Mouse (Mus musculus): ENCODE data around the gene Elp5. TPM values are rescaled to one million over a fixed set of nuclear protein-coding genes. Genes with fewer than 3 reads are reported as not detected.
"Not testable (repeated sequence)": the region's sequence is repeated elsewhere in the genome, so short reads cannot be mapped to it uniquely, and the experiment has no call there.

Elp5 gene
- polyA plus RNA-seq, 2 experiments = 101 to 122 TPM

DNA sequence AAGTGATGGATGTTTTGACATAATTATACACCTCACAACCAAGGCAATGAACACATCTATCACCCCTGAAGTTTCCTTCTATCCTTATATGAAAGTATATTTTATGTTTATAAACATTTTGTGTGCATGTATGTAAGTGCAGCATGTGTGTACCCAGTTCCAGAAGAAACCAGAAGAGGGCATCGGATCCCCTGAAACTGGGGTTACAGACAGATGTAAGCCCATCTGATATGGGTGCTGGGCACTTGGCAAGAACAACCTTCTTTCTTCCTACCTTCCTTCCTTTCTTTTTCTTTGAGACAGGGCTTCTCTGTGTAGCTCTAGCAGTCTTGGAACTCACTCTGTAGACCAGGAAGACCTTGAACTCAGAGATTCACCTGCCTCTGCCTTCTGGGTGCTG lies 26.1 kb downstream of the Elp5 start:
- TF ChIP-seq POLR2A (IDR thresholded peaks at IDR 0.05; ENCODE audit: borderline replicate concordance, extremely low read depth, insufficient read depth, insufficient read length) = no peak
- no peak for ATAC-seq (ENCODE audit: low FRiP score, low read depth)

DNA sequence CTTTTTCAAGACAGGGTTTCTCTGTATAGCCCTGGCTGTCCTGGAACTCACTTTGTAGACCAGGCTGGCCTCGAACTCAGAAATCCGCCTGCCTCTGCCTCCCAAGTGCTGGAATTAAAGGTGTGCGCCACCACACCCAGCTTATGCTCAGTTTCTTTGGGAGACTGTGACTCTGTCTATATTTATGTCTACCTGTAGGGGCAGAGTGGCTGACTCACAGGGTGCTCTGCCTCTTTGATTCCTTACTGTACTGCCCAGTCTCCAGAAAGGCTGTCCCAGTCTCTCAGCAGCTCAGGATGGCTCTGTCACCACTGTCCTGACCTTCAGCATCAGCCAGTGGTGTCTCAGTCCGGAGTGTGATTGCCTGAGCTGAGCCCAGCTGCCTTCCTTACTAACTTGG lies 26.7 kb downstream of the Elp5 start:
- DNase-seq (ENCODE audit: low spot score); H3K4me3 ChIP-seq (replicated peaks; ENCODE audit: low read length); H3K36me3 ChIP-seq (ENCODE audit: control insufficient read depth, insufficient read depth, low read length); H3K9ac ChIP-seq (ENCODE audit: low read depth, low read length, severe bottlenecking); ATAC-seq (ENCODE audit: low FRiP score, low read depth); H3K9me3 ChIP-seq (ENCODE audit: control insufficient read depth, low read length); H3K27ac ChIP-seq (replicated peaks; ENCODE audit: low read depth, low read length); H3K4me1 ChIP-seq (ENCODE audit: control insufficient read depth, insufficient read depth, low read length); H3K27me3 ChIP-seq (ENCODE audit: control insufficient read depth, insufficient read depth, low read length); H3K4me2 ChIP-seq (replicated peaks; ENCODE audit: low read depth, low read length, severe bottlenecking): not testable (repeated sequence)
- WGBS = 78% methylated on average over 4 of the region's 4 CpGs

More for the DNA sequence above, 26.1 kb downstream of the Elp5 start:
- Histone ChIP-seq H3K9me3 (ENCODE audit: control insufficient read depth, low read length) (no peaks in the 10 kb centered on the region), H3K9ac (ENCODE audit: low read depth, low read length, severe bottlenecking) (no peak overlapping the region), H3K27ac (replicated peaks; ENCODE audit: low read depth, low read length) (no peak overlapping the region), H3K4me3 (replicated peaks; ENCODE audit: low read length) (no peak overlapping the region), H3K4me1 (ENCODE audit: control insufficient read depth, insufficient read depth, low read length) (no peaks in the 10 kb centered on the region), H3K27me3 (ENCODE audit: control insufficient read depth, insufficient read depth, low read length) (peaks cover 5% of the 10 kb centered on the region; the same call in 1 of the 2 replicates), H3K36me3 (ENCODE audit: control insufficient read depth, insufficient read depth, low read length) (no peaks in the 10 kb centered on the region), H3K4me2 (replicated peaks; ENCODE audit: low read depth, low read length, severe bottlenecking) (no peak overlapping the region)
- DNase-seq (ENCODE audit: low spot score) = no peak
- WGBS = 73% methylated on average over 1 of the region's 1 CpGs

DNA sequence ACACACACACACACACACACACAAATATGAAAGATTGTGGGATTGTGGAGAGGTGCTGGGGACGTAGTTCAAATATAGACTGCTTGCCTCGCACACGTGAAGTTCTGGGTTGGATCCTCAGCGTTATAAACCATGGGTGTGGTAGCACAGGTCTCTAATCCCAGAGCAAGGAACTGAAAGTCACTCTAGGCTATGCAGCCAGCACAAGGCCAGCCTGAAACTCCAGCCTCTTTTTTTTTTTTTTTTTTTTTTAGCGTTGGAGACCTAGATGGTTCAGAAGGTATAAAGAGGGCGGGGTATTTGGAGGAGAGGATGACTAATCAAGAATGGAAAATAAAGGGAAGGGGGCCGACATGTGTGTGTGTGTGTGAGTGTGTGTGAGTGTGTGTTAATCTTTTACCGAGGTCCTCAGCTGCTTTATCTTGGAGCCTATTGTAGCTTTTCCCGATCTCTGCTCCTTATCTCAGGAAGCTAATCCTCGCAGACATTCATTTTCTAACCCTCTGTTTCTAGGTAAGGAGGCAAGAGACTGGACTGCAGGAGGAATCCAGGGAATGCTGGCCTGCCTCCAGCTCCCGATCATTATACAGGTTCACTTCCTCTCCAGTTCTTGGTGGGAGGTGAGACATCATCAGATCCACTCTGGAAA lies 28.9 kb downstream of the Elp5 start:
- Histone ChIP-seq H3K27ac (replicated peaks; ENCODE audit: low read depth, low read length) (no peak overlapping the region), H3K4me2 (replicated peaks; ENCODE audit: low read depth, low read length, severe bottlenecking) (no peak overlapping the region), H3K4me1 (ENCODE audit: control insufficient read depth, insufficient read depth, low read length) (peaks cover 4% of the 10 kb centered on the region; the same call in 1 of the 2 replicates), H3K9me3 (ENCODE audit: control insufficient read depth, low read length) (no peaks in the 10 kb centered on the region), H3K27me3 (ENCODE audit: control insufficient read depth, insufficient read depth, low read length) (no peaks in the 10 kb centered on the region), H3K4me3 (replicated peaks; ENCODE audit: low read length) (no peak overlapping the region), H3K36me3 (ENCODE audit: control insufficient read depth, insufficient read depth, low read length) (no peaks in the 10 kb centered on the region), H3K9ac (ENCODE audit: low read depth, low read length, severe bottlenecking) (no peak overlapping the region)
- DNase-seq (ENCODE audit: low spot score) (no peak), ATAC-seq (ENCODE audit: low FRiP score, low read depth) (no peak)
- no peak for TF ChIP-seq POLR2A (IDR thresholded peaks at IDR 0.05; ENCODE audit: borderline replicate concordance, extremely low read depth, insufficient read depth, insufficient read length)
- 66% methylated on average over 11 of the region's 11 CpGs for WGBS

DNA sequence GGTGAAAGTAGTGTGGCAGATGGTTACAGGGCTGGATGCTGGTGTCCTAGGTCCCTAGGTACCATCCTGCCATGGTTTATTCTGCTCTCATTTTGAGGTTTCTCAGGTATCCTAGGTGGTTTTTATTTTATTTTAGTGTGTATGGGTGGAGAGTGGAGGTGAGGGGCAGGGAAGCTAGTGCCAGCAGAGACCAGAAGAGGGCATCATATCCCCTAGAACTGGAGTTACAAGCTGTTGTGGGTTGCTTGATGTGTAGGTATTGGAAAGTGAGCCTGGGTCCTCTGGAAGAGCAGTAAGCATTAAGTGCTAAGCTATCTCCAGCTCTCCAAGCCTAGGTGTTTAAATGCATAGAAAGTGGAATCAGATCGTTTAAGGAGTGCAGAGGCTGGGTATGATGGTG lies 30.0 kb downstream of the Elp5 start:
- Histone ChIP-seq H3K36me3 (ENCODE audit: control insufficient read depth, insufficient read depth, low read length) (no peaks in the 10 kb centered on the region), H3K9me3 (ENCODE audit: control insufficient read depth, low read length) (no peaks in the 10 kb centered on the region), H3K27ac (replicated peaks; ENCODE audit: low read depth, low read length) (no peak overlapping the region), H3K4me1 (ENCODE audit: control insufficient read depth, insufficient read depth, low read length) (peaks cover 7% of the 10 kb centered on the region; the same call in 1 of the 2 replicates), H3K4me3 (replicated peaks; ENCODE audit: low read length) (no peak overlapping the region), H3K9ac (ENCODE audit: low read depth, low read length, severe bottlenecking) (no peak overlapping the region), H3K27me3 (ENCODE audit: control insufficient read depth, insufficient read depth, low read length) (no peaks in the 10 kb centered on the region), H3K4me2 (replicated peaks; ENCODE audit: low read depth, low read length, severe bottlenecking) (no peak overlapping the region)
- 53% methylated on average over 1 of the region's 1 CpGs for WGBS
- TF ChIP-seq POLR2A (IDR thresholded peaks at IDR 0.05; ENCODE audit: borderline replicate concordance, extremely low read depth, insufficient read depth, insufficient read length) = no peak
- ATAC-seq (ENCODE audit: low FRiP score, low read depth) (no peak), DNase-seq (ENCODE audit: low spot score) (no peak)

DNA sequence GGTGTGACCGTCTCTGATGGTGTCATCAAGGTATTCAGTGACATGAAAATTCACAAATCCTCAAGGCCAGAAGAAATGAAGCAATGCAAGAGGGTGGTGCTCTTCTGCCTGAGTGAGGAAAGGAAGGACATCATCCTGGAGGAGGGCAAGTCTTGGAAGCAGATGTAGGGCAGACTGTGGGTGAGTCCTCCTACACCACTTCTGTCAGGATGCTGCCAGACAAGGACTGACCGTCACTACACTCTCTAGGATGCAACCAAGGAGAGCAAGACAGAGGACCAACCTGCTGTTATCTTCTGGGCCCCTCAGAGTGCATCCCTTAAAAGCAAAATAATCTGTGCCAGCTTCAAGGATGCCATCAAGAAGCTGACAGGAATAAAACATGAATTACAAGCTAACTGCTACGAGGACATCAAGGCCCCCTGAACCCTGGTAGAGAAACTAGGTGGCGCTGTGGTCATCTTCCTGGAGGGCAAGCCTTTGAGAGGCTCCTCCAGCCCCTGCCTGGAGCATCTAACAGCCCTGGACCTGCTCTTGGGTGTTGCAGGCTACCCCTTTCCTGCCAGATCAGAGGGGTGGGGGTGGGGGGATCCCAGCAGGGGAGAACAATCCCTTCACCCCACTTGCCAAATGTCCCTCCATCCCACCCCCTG lies 31.4 kb downstream of the Elp5 start:
- no peaks in the 10 kb centered on the region for H3K9me3 ChIP-seq (ENCODE audit: control insufficient read depth, low read length)
- H3K4me1 ChIP-seq (ENCODE audit: control insufficient read depth, insufficient read depth, low read length) = peaks cover 19% of the 10 kb centered on the region
- H3K27me3 ChIP-seq (ENCODE audit: control insufficient read depth, insufficient read depth, low read length) = no peaks in the 10 kb centered on the region
- no peak overlapping the region for H3K27ac ChIP-seq (replicated peaks; ENCODE audit: low read depth, low read length)
- no peak for DNase-seq (ENCODE audit: low spot score)
- no peak for TF ChIP-seq POLR2A (IDR thresholded peaks at IDR 0.05; ENCODE audit: borderline replicate concordance, extremely low read depth, insufficient read depth, insufficient read length)
- H3K4me3 ChIP-seq (replicated peaks; ENCODE audit: low read length) = no peak overlapping the region
- WGBS = 51% methylated on average over 4 of the region's 4 CpGs
- no peak overlapping the region for H3K4me2 ChIP-seq (replicated peaks; ENCODE audit: low read depth, low read length, severe bottlenecking)
- H3K9ac ChIP-seq (ENCODE audit: low read depth, low read length, severe bottlenecking) = no peak overlapping the region
- no peak for ATAC-seq (ENCODE audit: low FRiP score, low read depth)
- 0 out of 2 replicates have a peak, but pooled peaks cover 1% of the 10 kb centered on the region for H3K36me3 ChIP-seq (ENCODE audit: control insufficient read depth, insufficient read depth, low read length)
